Mouse (Mus musculus): ENCODE measurements around the gene Ttc38. TPM values are rescaled to one million over a fixed set of nuclear protein-coding genes. Genes with fewer than 3 reads are reported as not detected.

Ttc38 gene
- 1 to 10 TPM; 5.0 to 5.2 TPM for total RNA-seq (2021)
- long read RNA-seq, experiment 1, partial matches to known transcripts = 1 of 2 reads
- long read RNA-seq, experiment 1, other reads (novel, unspliced or antisense) = 1 of 2 reads
- long read RNA-seq, experiment 2, partial matches to known transcripts = 1 of 9 reads
- long read RNA-seq, experiment 2, other reads (novel, unspliced or antisense) = 5 of 9 reads

GRCm38 (mm10) chr15:85831954-85832590 is at the start of gene Ttc38:
Gene Ttc38, plus strand, starts transcription at chr15:85832306.
- peak; percentile 78 to 82 for DNase-seq (ENCODE audit: extremely low spot score in 1 of 2, low spot score in 2 of 2)
- intact Hi-C loops (cut with DNase I) = no loop called here
- Histone ChIP-seq H3K4me3 (peak within 1 kb of the TSS; percentile 57), H3K27ac (peak within 1 kb of the TSS; percentile 91)
- no peak for TF ChIP-seq CTCF (IDR thresholded peaks at IDR 0.05)

- TF ChIP-seq CTCF (IDR thresholded peaks at IDR 0.05) = peak; percentile 7
These were observed 49.0 kb upstream of the Ttc38 start for GRCm38 (mm10) chr15:85783146-85783545.

GRCm38 (mm10) chr15:85784341-85784740 is 47.8 kb upstream of the Ttc38 start:
- no peak overlapping the region for H3K27ac ChIP-seq
- intact Hi-C loops (cut with DNase I) = no loop called here
- no peak overlapping the region for H3K4me3 ChIP-seq
- no peak for DNase-seq (ENCODE audit: extremely low spot score in 1 of 2, low spot score in 2 of 2)
- TF ChIP-seq CTCF (IDR thresholded peaks at IDR 0.05) = no peak

More at GRCm38 (mm10) chr15:85783146-85783545, 49.0 kb upstream of the Ttc38 start:
- intact Hi-C loops (cut with DNase I) = no loop called here
- Histone ChIP-seq H3K27ac (no peak overlapping the region), H3K4me3 (no peak overlapping the region)
- no peak for DNase-seq (ENCODE audit: extremely low spot score in 1 of 2, low spot score in 2 of 2)

GRCm38 (mm10) chr15:85786711-85787110 is 45.4 kb upstream of the Ttc38 start:
- H3K4me3 ChIP-seq = no peak overlapping the region
- no peak for DNase-seq (ENCODE audit: extremely low spot score in 1 of 2, low spot score in 2 of 2)

GRCm38 (mm10) chr15:85787482-85787881 is 44.6 kb upstream of the Ttc38 start:
- no peak for DNase-seq (ENCODE audit: extremely low spot score in 1 of 2, low spot score in 2 of 2)
- Histone ChIP-seq H3K4me3 (no peak overlapping the region), H3K27ac (no peak overlapping the region)
- intact Hi-C loops (cut with DNase I) = no loop called here
- TF ChIP-seq CTCF (IDR thresholded peaks at IDR 0.05) = no peak

More at GRCm38 (mm10) chr15:85786711-85787110, 45.4 kb upstream of the Ttc38 start:
- intact Hi-C loops (cut with DNase I) = no loop called here
- H3K27ac ChIP-seq = no peak overlapping the region
- no peak for TF ChIP-seq CTCF (IDR thresholded peaks at IDR 0.05)

- H3K4me3 ChIP-seq = no peak overlapping the region
- H3K27ac ChIP-seq = no peak overlapping the region
- intact Hi-C loops (cut with DNase I) = no loop called here
- no peak for DNase-seq (ENCODE audit: extremely low spot score in 1 of 2, low spot score in 2 of 2)
- TF ChIP-seq CTCF (IDR thresholded peaks at IDR 0.05) = no peak
These were observed 44.1 kb upstream of the Ttc38 start for GRCm38 (mm10) chr15:85788051-85788450.

- no peak overlapping the region for H3K27ac ChIP-seq
- DNase-seq (ENCODE audit: extremely low spot score in 1 of 2, low spot score in 2 of 2) = no peak
- no peak overlapping the region for H3K4me3 ChIP-seq
- intact Hi-C loops (cut with DNase I) = no loop called here
- no peak for TF ChIP-seq CTCF (IDR thresholded peaks at IDR 0.05)
These were observed 43.5 kb upstream of the Ttc38 start for GRCm38 (mm10) chr15:85788633-85789032.

GRCm38 (mm10) chr15:85791449-85791848 is 40.7 kb upstream of the Ttc38 start:
- intact Hi-C loops (cut with DNase I) = no loop called here
- no peak overlapping the region for H3K4me3 ChIP-seq
- no peak for TF ChIP-seq CTCF (IDR thresholded peaks at IDR 0.05)
- no peak overlapping the region for H3K27ac ChIP-seq
- no peak for DNase-seq (ENCODE audit: extremely low spot score in 1 of 2, low spot score in 2 of 2)

- no peak overlapping the region for H3K4me3 ChIP-seq
- DNase-seq (ENCODE audit: extremely low spot score in 1 of 2, low spot score in 2 of 2) = no peak
- intact Hi-C loops (cut with DNase I) = no loop called here
- H3K27ac ChIP-seq = no peak overlapping the region
- no peak for TF ChIP-seq CTCF (IDR thresholded peaks at IDR 0.05)
These were observed 39.3 kb upstream of the Ttc38 start for GRCm38 (mm10) chr15:85792819-85793218.

GRCm38 (mm10) chr15:85795516-85795915 is 36.6 kb upstream of the Ttc38 start:
- DNase-seq (ENCODE audit: extremely low spot score in 1 of 2, low spot score in 2 of 2) = no peak
- H3K4me3 ChIP-seq = no peak overlapping the region
- no peak overlapping the region for H3K27ac ChIP-seq
- TF ChIP-seq CTCF (IDR thresholded peaks at IDR 0.05) = no peak
- intact Hi-C loops (cut with DNase I) = no loop called here

- Histone ChIP-seq H3K27ac (no peak overlapping the region), H3K4me3 (no peak overlapping the region)
- no peak for TF ChIP-seq CTCF (IDR thresholded peaks at IDR 0.05)
- intact Hi-C loops (cut with DNase I) = no loop called here
- DNase-seq (ENCODE audit: extremely low spot score in 1 of 2, low spot score in 2 of 2) = no peak
These were observed 33.4 kb upstream of the Ttc38 start for GRCm38 (mm10) chr15:85798676-85799075.

GRCm38 (mm10) chr15:85802931-85803330 is 29.2 kb upstream of the Ttc38 start:
- Histone ChIP-seq H3K27ac (no peak overlapping the region), H3K4me3 (no peak overlapping the region)
- TF ChIP-seq CTCF (IDR thresholded peaks at IDR 0.05) = no peak
- intact Hi-C loops (cut with DNase I) = no loop called here
- no peak for DNase-seq (ENCODE audit: extremely low spot score in 1 of 2, low spot score in 2 of 2)

- Histone ChIP-seq H3K4me3 (no peak overlapping the region), H3K27ac (no peak overlapping the region)
- TF ChIP-seq CTCF (IDR thresholded peaks at IDR 0.05) = no peak
- intact Hi-C loops (cut with DNase I) = no loop called here
- DNase-seq (ENCODE audit: extremely low spot score in 1 of 2, low spot score in 2 of 2) = no peak
These were observed 25.2 kb upstream of the Ttc38 start for GRCm38 (mm10) chr15:85806886-85807285.
